7 mouse cellular contexts compared by ENCODE assay signal in the genomic region with DNA sequence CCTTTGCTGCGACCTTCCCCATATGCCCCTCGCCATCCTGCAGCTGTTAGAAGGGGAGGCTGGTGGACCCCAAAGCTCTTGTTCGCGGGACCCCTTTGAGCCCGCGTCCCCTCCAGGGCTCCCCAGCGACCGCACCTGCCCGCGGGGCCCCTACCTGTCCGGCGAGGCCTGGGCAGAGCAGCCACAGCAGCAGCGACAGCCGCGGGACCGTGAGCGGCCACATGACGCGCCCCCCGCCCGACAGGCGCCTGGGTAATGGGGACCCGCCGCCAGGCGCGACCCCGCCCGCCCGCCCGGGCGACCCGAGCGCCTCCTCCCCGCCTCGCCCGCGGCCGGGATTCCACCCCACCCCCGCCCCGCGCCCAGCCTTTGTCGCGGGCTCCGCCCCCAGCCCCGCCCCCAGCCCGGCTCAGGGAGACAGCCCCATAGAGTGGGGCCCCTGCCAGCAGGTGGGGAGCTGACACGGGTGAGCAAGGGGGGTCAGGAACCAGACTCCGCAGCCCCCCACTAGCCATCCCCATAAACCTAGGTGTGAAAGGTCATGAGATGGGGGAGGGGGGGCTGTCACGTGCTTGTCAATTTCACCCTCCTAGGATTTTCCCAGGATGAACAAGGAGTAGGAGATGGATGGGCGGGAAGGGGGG. TPM values are rescaled to one million over a fixed set of nuclear protein-coding genes. Genes with fewer than 3 reads are reported as not detected.
DNase-seq lines count a peak whose midpoint lies in the region; ATAC-seq and TF ChIP-seq lines count a peak whose summit lies in the region.

TSS of gene Olfm2 (minus strand) at position 333 of the 644 bp plus-strand sequence.

- DNase-seq in lung, embryonic 14.5 days: peak; percentile 5
- DNase-seq in lung, postnatal 25 days (ENCODE audit: low spot score): no peak
- peak; percentile 67 for DNase-seq in embryonic facial prominence, embryonic 11.5 days (ENCODE audit: low spot score)
- DNase-seq in intestine, embryonic 14.5 days (ENCODE audit: low spot score): no peak
- no peak for DNase-seq in spleen, postnatal 14 days (ENCODE audit: low spot score in 2 of 2)
- DNase-seq in urinary bladder, postnatal 14 days (ENCODE audit: low spot score): no peak

- peak; percentile 60 for ATAC-seq in lung, embryonic 14.5 days (ENCODE audit: insufficient read depth)
- peak; percentile 50 for ATAC-seq in embryonic facial prominence, embryonic 11.5 days (replicated peaks; ENCODE audit: insufficient number of reproducible peaks, low FRiP score, low TSS enrichment, low read depth)
- ATAC-seq in intestine, embryonic 14.5 days (replicated peaks; ENCODE audit: low FRiP score, low TSS enrichment, low read depth): peak; percentile 56
- ATAC-seq in liver, embryonic 15.5 days (ENCODE audit: insufficient read depth): no peak

- H3K27me3 ChIP-seq in lung, embryonic 14.5 days (ENCODE audit: insufficient read depth, low read length): peaks cover 47% of the 10 kb centered on the region
- H3K27me3 ChIP-seq in embryonic facial prominence, embryonic 11.5 days (ENCODE audit: control insufficient read depth, insufficient read depth, low read length): peaks cover 23% of the 10 kb centered on the region
- peaks cover 44% of the 10 kb centered on the region for H3K27me3 ChIP-seq in intestine, embryonic 14.5 days (replicated peaks; ENCODE audit: control insufficient read depth, insufficient read depth, low read length)
- H3K27me3 ChIP-seq in liver, embryonic 15.5 days: peaks cover 78% of the 10 kb centered on the region

- peak within 1 kb of the TSS; percentile 40 for H3K4me3 ChIP-seq in lung, embryonic 14.5 days (ENCODE audit: low read depth, low read length)
- peak within 1 kb of the TSS; percentile 48 for H3K4me3 ChIP-seq in embryonic facial prominence, embryonic 11.5 days (ENCODE audit: low read depth, low read length)
- peak within 1 kb of the TSS; percentile 34 for H3K4me3 ChIP-seq in intestine, embryonic 14.5 days (ENCODE audit: low read depth, low read length)
- H3K4me3 ChIP-seq in liver, embryonic 15.5 days (replicated peaks): peak within 1 kb of the TSS; percentile 36

- H3K9me3 ChIP-seq in lung, embryonic 14.5 days (ENCODE audit: low read depth, low read length): no peaks in the 10 kb centered on the region
- H3K9me3 ChIP-seq in embryonic facial prominence, embryonic 11.5 days (replicated peaks; ENCODE audit: control insufficient read depth, low read length): no peaks in the 10 kb centered on the region
- H3K9me3 ChIP-seq in intestine, embryonic 14.5 days (ENCODE audit: control insufficient read depth, low read length): no peaks in the 10 kb centered on the region
- no peaks in the 10 kb centered on the region for H3K9me3 ChIP-seq in liver, embryonic 15.5 days (replicated peaks)

- TF ChIP-seq CTCF in lung, embryonic 14.5 days (IDR thresholded peaks at IDR 0.05; ENCODE audit: low read depth): no peak

- H3K4me1 ChIP-seq in lung, embryonic 14.5 days (ENCODE audit: insufficient read depth): no peaks in the 10 kb centered on the region
- H3K4me1 ChIP-seq in embryonic facial prominence, embryonic 11.5 days (ENCODE audit: control insufficient read depth, insufficient read depth, low read length): peaks cover 7% of the 10 kb centered on the region; the same call in 1 of the 2 replicates
- H3K4me1 ChIP-seq in intestine, embryonic 14.5 days (replicated peaks; ENCODE audit: control insufficient read depth, insufficient read depth, low read length): peaks cover 7% of the 10 kb centered on the region; the same call in 1 of the 2 replicates
- H3K4me1 ChIP-seq in liver, embryonic 15.5 days (replicated peaks): peaks cover 30% of the 10 kb centered on the region

- WGBS in lung, embryonic 14.5 days: under 1% methylated on average over 36 of the region's 50 CpGs
- under 1% methylated on average over 35 of the region's 50 CpGs for WGBS in embryonic facial prominence, embryonic 11.5 days
- WGBS in intestine, embryonic 14.5 days: under 1% methylated on average over 33 of the region's 50 CpGs
- WGBS in liver, embryonic 15.5 days (ENCODE audit: insufficient replicate concordance): 1% methylated on average over 42 of the region's 50 CpGs

- peak within 1 kb of the TSS; percentile 47 for H3K9ac ChIP-seq in lung, embryonic 14.5 days
- H3K9ac ChIP-seq in embryonic facial prominence, embryonic 11.5 days (replicated peaks; ENCODE audit: low read length): peak within 1 kb of the TSS; percentile 62
- peak within 1 kb of the TSS; percentile 41 for H3K9ac ChIP-seq in intestine, embryonic 14.5 days (ENCODE audit: low read length)
- H3K9ac ChIP-seq in liver, embryonic 15.5 days: no peak within 1 kb of the TSS

- H3K4me2 ChIP-seq in lung, embryonic 14.5 days: peak within 1 kb of the TSS; percentile 62
- peak within 1 kb of the TSS; percentile 92 for H3K4me2 ChIP-seq in embryonic facial prominence, embryonic 11.5 days (ENCODE audit: low read depth, low read length)
- H3K4me2 ChIP-seq in intestine, embryonic 14.5 days (ENCODE audit: low read length): peak within 1 kb of the TSS; percentile 56
- H3K4me2 ChIP-seq in liver, embryonic 15.5 days: peak within 1 kb of the TSS; percentile 61

- no peak within 1 kb of the TSS for H3K27ac ChIP-seq in lung, embryonic 14.5 days (ENCODE audit: low read depth)
- H3K27ac ChIP-seq in embryonic facial prominence, embryonic 11.5 days (replicated peaks; ENCODE audit: low read depth, low read length): no peak within 1 kb of the TSS
- H3K27ac ChIP-seq in intestine, embryonic 14.5 days (ENCODE audit: low read depth): no peak within 1 kb of the TSS
- H3K27ac ChIP-seq in liver, embryonic 15.5 days (replicated peaks): no peak within 1 kb of the TSS

- H3K36me3 ChIP-seq in lung, embryonic 14.5 days (ENCODE audit: insufficient read depth): no peaks in the 10 kb centered on the region
- H3K36me3 ChIP-seq in embryonic facial prominence, embryonic 11.5 days (replicated peaks; ENCODE audit: control insufficient read depth, insufficient read depth, low read depth, low read length): no peaks in the 10 kb centered on the region
- no peaks in the 10 kb centered on the region for H3K36me3 ChIP-seq in intestine, embryonic 14.5 days (ENCODE audit: control insufficient read depth, insufficient read depth, low read length)
- no peaks in the 10 kb centered on the region for H3K36me3 ChIP-seq in liver, embryonic 15.5 days (replicated peaks)

RNA-seq across cellular contexts. Expression of gene Olfm2, which starts in this region (rescaled TPM):
- polyA plus RNA-seq in lung, embryonic 14.5 days (2014; fragmentation: Nextera tagmentation; extraction: Ambion mirVana): 1.2 and 1.7 TPM in 2 replicates
- polyA plus RNA-seq in embryonic facial prominence, embryonic 11.5 days (2014; fragmentation: Nextera tagmentation; extraction: Ambion mirVana): 11.0 and 13.9 TPM in 2 replicates
- 7.5 and 9.4 TPM in 2 replicates for polyA plus RNA-seq in intestine, embryonic 14.5 days (2014; fragmentation: Nextera tagmentation; extraction: Ambion mirVana)
- 0.20 and 0.30 TPM in 2 replicates for polyA plus RNA-seq in liver, embryonic 15.5 days (2015; fragmentation: Nextera tagmentation; extraction: Ambion mirVana)

Comparison
In these comparisons a context has a peak if more than half of its experiments do, and no peak if none do; other contexts are left out.
1. DNase-seq: peak in lung, embryonic 14.5 days (single experiment) and embryonic facial prominence, embryonic 11.5 days (single experiment); none in lung, postnatal 25 days (single experiment), intestine, embryonic 14.5 days (single experiment), spleen, postnatal 14 days (0 of 2) and urinary bladder, postnatal 14 days (single experiment).
2. Peak in every context shown above with its lines, with median percentiles within 50 percentile points of each other: H3K4me2 ChIP-seq and H3K4me3 ChIP-seq.